Mouse (Mus musculus) liver, postnatal 0 days (tissue): ENCODE data around the gene Ptpn6.

ENCODE experiments used
- CTCF ChIP-seq: sonication (generic); IDR thresholded peaks from 2 replicates; pipeline ENCODE4 v1.5.1; 2016; ENCODE audit warnings: antibody characterized with exemption, low read depth
- EP300 ChIP-seq: IDR thresholded peaks from 2 replicates; pipeline ENCODE4 v1.6.1; 2016; ENCODE audit warnings: antibody characterized with exemption, low read depth, mild to moderate bottlenecking

DNA sequence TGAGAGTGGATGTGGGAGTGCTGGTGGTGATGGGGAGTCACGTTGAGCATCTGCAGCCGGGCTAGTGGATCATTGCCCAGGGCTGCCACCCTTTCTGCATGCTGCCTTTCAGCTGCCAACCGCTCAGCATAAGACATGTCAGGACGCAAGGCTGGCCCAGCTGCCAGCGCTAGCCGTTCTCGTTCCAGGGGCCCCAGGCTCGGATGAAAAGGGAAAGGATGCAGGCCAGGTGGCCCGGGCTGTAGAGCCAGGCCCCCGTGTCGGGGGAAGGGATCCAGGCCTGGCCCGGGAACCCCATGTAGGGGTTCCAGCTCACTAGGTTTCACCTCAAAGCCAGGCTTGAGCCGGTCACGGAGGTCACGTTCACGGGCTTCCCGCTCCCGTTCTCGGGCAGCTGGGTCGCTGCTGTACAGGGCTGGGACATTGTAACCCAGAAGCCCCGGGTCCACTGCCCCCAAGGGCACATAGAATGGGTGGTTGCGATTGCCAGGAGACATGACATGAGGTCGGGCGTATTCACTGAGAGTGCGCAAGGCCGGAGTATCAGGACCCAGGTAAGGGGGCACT, 6.3 kb upstream of the Ptpn6 start:
- TF ChIP-seq CTCF (no peak), EP300 (no peak)
